Mouse (Mus musculus) c-Kit-positive CD71-negative TER-119-negative erythroid progenitor cells, embryonic 14.5 days (primary cell): ENCODE results near the gene Nhlrc3.

Experiments used
- DNase-seq: peaks from one replicate; pipeline ENCODE4 v3.0.0-alpha.2; 2013; ENCODE audit warnings: low read depth

Nhlrc3 gene

GRCm38 (mm10) chr3:53463046-53463764 lies at the start of gene Nhlrc3, which contains the start of gene Proser1:
Gene Nhlrc3 (minus strand): TSS chr3:53463332.
Gene Proser1 (plus strand): TSS chr3:53463666.
- peak; percentile 84 for DNase-seq

- DNase-seq = no peak
Observed at GRCm38 (mm10) chr3:53502428-53502827, 39.3 kb upstream of the Nhlrc3 start.

- DNase-seq = no peak
Observed at GRCm38 (mm10) chr3:53498351-53498905, 35.3 kb upstream of the Nhlrc3 start.

DNA sequence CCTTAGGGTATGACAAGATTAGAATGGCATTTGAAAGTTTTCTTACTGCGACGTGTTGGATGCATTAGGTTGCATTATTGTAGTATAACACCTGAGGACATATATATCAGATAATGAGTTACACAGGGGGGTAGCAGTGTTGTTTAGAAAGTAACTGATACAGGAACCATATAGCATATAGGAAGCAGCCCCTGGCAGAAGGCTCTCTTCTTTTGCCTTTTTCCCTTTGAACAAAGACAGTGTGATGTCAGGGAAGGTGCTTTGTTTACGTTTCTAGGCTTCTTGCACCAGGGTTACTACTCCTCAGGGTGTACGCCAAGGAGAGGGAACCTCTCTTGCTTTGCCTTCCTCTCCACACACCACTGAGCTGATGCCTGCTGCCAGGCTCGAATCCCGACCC lies 25.2 kb upstream of the Nhlrc3 start, which contains the start of gene Stoml3:
Gene Stoml3, plus strand, starts transcription at position 301 of the 400 bp plus-strand sequence.
- no peak for DNase-seq

GRCm38 (mm10) chr3:53486996-53487576 lies 24.0 kb upstream of the Nhlrc3 start:
- no peak for DNase-seq

DNA sequence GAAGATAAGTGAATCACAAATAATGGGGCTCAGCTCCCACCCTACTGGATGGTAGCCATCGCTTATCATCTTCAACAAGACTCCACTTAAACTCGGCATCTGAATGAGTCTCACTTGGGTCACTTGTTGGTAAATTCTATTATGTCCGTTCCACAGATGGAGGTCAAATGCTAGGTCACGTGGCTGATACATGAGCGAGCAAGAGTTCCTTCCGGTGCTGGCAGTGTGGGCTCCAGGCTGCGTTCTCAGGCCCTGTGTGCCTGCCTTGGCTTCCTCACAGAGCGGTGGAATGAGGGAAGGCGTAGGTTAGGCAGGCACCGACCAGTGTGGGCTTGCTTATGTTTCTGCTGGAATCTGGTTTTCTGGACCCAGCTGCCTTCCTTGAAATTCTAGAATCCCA lies 23.4 kb upstream of the Nhlrc3 start:
- DNase-seq = no peak

DNA sequence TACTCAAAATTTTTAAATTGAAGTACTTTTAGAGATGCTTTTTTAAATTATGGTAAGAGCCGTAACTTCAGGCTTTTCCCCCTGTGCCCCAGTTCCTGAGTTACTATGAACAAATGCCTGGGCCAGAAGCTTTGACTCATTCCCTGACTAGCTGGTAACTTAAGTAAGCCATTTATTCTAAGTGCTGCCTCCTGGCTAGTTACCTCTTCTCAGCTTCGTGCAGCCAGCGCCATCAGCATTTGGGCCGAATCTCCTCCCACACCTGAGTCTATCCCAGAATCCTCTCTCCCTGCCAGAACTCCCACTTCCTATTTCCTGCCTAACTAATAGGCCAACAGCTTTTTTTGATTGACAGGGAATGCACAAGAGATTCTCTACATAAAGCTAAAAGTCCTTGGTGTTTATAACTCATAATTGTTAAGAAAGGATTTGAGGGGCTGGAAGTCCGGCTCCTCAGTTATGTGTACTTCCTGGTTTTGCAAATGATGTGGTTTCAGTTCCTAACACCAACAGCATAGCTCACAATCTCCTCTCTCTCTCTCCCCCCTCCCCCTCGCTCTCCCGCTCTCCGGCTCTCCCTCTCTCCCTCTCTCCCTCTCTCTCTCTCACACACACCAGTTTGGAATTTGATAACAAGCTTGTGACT lies 20.4 kb upstream of the Nhlrc3 start:
- no peak for DNase-seq

- no peak for DNase-seq
Observed at GRCm38 (mm10) chr3:53478419-53479046, 15.4 kb upstream of the Nhlrc3 start.

GRCm38 (mm10) chr3:53477468-53477867 lies 14.3 kb upstream of the Nhlrc3 start:
- no peak for DNase-seq

DNA sequence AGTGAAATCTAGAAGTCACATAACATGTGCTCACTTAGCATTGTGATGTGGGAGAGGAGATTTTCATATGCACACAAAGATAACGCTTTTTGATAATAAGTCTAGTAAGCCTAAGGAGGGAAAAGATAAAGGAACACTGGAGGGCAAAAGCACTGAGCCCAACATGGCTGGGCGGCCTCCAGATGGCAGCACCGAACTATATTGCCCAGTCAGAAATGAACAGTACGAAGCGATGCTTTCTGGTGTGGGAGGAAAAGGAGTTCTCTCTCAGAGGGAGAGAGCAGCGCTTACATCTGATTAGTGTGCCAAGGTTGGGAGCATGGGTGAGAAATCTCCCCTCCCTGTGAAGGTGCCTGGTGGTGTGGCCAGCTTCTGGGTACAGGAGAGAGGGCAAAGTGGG lies 12.8 kb upstream of the Nhlrc3 start:
- DNase-seq = no peak

GRCm38 (mm10) chr3:53474179-53474578 lies 11.0 kb upstream of the Nhlrc3 start:
- DNase-seq = no peak

DNA sequence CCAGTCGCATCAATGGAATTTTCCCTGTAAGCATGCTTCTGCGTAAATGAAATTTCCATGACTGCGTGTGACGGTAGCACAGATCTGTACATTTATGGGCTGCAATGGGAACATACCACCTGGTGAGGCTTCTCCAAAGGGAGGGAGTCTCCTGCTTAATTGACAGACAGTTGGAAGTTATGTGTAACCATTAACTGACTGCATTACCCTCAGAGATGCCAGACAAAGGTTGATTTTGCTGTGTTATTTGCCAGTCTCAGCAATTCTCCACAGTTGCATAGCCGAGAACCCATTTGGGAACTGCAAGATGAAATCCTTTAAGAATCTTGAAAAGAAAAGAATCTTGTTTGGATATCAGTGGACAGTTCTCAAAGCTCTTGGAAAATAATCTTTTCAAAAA lies 8.9 kb upstream of the Nhlrc3 start:
- DNase-seq = no peak

GRCm38 (mm10) chr3:53469650-53470049 lies 6.5 kb upstream of the Nhlrc3 start:
- no peak for DNase-seq

- DNase-seq = no peak
Observed at GRCm38 (mm10) chr3:53467356-53467755, 4.2 kb upstream of the Nhlrc3 start.

DNA sequence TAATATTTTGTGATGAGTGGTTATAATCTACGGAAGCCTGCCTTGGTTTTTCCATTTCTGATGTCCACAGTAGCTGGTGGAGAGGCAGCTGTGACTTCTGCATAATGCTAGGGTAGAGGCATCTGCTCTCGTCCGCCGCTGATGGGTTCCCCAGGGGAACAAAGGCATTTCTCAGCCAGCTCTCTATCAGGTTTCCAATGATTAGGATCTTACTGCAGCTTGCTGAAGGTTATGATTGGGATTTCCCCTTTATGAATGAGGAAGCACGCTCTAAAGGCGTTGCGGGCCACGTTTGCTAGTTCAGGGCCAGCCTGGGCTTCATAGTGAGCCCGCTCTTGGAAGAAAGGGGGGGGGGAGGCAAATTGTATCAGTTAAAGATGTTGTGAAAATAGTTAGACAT lies 3.3 kb upstream of the Nhlrc3 start:
- no peak for DNase-seq

GRCm38 (mm10) chr3:53465330-53465729 lies 2.2 kb upstream of the Nhlrc3 start:
- DNase-seq = no peak

DNA sequence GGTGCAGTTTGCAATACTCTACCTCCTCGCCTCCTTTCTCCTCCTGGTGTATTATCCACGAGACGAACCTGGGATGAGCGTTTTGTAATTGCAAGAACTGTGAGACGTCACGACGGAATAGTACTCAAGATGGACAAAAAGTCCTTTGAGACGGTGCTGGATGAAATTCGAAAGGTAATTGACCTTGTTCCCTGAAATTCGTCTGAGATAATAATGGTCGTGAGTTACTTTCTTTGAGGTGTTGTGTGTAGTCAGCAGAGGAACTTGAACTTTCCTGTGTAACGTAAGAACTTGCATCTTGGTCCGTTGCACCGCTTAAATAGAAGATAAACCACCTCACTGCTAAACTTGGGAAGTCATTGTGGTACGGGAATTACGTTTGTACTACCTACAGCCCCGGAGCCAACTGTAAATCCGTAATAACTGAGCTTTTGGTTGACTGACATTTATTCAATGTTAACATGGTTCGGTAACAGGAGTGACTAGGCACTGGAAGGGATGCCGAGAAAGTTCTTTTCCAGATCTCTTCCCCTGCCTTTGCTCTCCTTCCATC lies 1.1 kb upstream of the Nhlrc3 start:
- DNase-seq = peak; percentile 17

DNA sequence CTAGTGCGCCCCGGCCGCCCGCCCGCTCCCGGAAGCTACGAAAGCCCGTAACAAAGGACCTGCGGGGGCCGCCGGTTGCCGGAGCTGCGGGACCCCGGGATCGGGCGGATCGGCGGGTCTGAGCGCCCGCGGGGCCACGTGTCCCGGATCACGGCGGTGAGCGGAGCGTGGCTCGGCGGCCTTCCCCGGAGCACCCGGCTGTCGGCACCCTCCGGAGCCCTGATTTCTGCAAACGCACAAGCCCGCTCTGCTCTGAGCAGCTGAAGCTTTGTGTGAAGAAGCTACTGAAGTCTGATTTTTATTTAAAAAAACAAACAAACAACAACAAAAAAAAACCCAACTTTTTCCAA lies 608 bp upstream of the Nhlrc3 start:
- DNase-seq = no peak

DNA sequence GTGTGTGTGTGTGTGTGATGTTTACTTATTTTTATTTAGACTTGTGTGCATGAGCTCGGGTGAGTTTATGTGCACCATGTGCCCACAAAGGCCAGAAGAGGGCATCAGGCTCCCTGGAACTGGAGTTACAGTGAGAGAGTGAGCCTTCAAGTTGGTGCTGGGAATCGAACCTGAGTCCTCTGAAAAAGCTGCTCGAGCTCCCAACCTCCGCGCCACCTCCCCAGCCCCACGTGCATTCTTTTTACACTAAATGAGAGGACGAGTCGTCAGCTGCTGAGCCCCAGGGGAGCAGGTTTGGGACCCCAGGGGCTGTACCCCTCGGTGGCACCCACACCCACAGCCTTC lies 459 bp downstream of the Nhlrc3 start:
- no peak for DNase-seq

GRCm38 (mm10) chr3:53460106-53460505 lies 3.0 kb downstream of the Nhlrc3 start:
- DNase-seq = no peak

DNA sequence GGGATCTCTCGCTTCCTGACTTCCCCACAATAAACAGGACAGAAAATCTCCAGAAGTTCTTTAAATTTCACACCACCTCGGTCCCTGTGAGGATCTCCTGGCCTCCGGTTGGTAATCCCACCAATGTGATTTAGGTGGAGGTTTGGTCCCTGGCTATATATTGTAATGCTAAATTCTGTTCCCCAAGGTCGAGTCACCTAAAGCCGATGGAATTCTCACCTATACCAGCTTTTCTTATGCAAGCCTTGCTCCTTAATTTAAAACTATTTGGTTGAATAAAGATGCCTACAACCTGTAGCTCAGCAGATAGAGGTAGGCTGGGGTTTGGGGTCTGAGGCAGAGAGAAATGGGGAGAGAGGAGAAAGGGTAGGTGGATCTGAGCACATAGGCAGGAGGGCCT lies 5.4 kb downstream of the Nhlrc3 start:
- DNase-seq = no peak

- DNase-seq = no peak
Observed at GRCm38 (mm10) chr3:53454984-53455383, 8.1 kb downstream of the Nhlrc3 start.
